Mouse (Mus musculus) C2C12 (cell line): ENCODE measurements around the gene Tob2.

Experiments
- CTCF ChIP-seq: IDR thresholded peaks from one replicate; pipeline ENCODE4 v1.5.1; 2011; ENCODE audit not compliant: control insufficient read depth, insufficient read depth, insufficient read length
- MAX ChIP-seq: IDR thresholded peaks from one replicate; pipeline ENCODE4 v1.6.1; 2011; ENCODE audit warnings: mild to moderate bottlenecking, control low read depth
- USF1 ChIP-seq: IDR thresholded peaks from one replicate; pipeline ENCODE4 v1.6.1; 2011; ENCODE audit warnings: low read depth, mild to moderate bottlenecking, control low read depth, moderate library complexity

DNA sequence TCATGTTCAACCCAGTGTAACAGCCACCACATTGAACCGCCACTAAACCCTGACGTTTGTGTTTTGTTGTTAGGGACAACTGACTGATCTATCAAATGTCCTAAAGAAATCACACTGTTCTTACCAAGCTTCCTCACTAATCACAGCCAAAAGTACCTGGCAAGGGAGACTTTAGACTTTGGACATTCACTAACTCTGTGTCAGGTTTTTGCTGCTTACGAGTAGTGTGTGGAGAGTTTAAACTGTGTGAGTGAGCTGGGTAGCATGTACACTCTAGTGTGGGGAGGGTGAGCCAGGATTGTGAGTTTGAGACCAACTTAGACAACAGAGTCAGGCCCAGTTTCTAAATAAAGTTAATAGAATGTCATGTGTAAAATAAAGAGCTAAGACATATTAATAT is 23.8 kb upstream of the Tob2 start:
- TF ChIP-seq MAX = no peak
- no peak for TF ChIP-seq USF1
- no peak for TF ChIP-seq CTCF
